Mouse (Mus musculus) spleen, adult 2 months (tissue): ENCODE results near the gene Pkd2.

Source experiments
- CTCF ChIP-seq: fragments of 200-500 bp; IDR thresholded peaks from 2 replicates; pipeline ENCODE4 v1.5.1; 2011; ENCODE audit warnings: mild to moderate bottlenecking, inconsistent platforms; ENCODE audit not compliant: insufficient read depth, insufficient read length, insufficient replicate concordance; ENCODE audit errors: extremely low read depth
- POLR2A ChIP-seq: fragments of 200-500 bp; IDR thresholded peaks from 2 replicates; pipeline ENCODE4 v1.6.1; 2011; ENCODE audit warnings: low read depth, low read length, inconsistent platforms

GRCm38 (mm10) chr5:104433968-104434565 is 25.2 kb upstream of the Pkd2 start:
- TF ChIP-seq CTCF (no peak), POLR2A (no peak)
